Mouse (Mus musculus) intestine, postnatal 0 days (tissue): ENCODE results near the gene H2-Q1. TPM values are rescaled to one million over a fixed set of nuclear protein-coding genes. Genes with fewer than 3 reads are reported as not detected.
"Not testable (repeated sequence)": the region's sequence is repeated elsewhere in the genome, so short reads cannot be mapped to it uniquely, and the experiment has no call there.

ENCODE experiments used
- ATAC-seq: fragments of 200-750 bp; cut with Nextera tagmentation; 2 replicates; pipeline ENCODE4 v1.8.0; 2017; ENCODE audit warnings: mild to moderate bottlenecking, moderate TSS enrichment, moderate library complexity
- H3K27ac ChIP-seq: fragments of 300-500 bp; sonication (generic); 2 replicates; pipeline ENCODE4 v1.5.1; 2014; ENCODE audit warnings: mild to moderate bottlenecking, low read depth, low read length, moderate library complexity
- H3K27me3 ChIP-seq: fragments of 300-500 bp; sonication (generic); replicated peaks from 2 replicates; pipeline ENCODE4 v1.6.1; 2014; ENCODE audit warnings: low read length, mixed read lengths; ENCODE audit not compliant: control insufficient read depth, insufficient read depth
- H3K36me3 ChIP-seq: fragments of 300-500 bp; sonication (generic); 2 replicates; pipeline ENCODE4 v1.6.1; 2014; ENCODE audit warnings: mild to moderate bottlenecking, moderate library complexity; ENCODE audit not compliant: control insufficient read depth, insufficient read depth
- H3K4me1 ChIP-seq: fragments of 300-500 bp; sonication (generic); replicated peaks from 2 replicates; pipeline ENCODE4 v1.6.1; 2014; ENCODE audit warnings: antibody characterized with exemption, low read length, mixed read lengths; ENCODE audit not compliant: control insufficient read depth, insufficient read depth
- H3K4me2 ChIP-seq: fragments of 300-500 bp; sonication (generic); replicated peaks from 2 replicates; pipeline ENCODE4 v1.6.1; 2014; ENCODE audit warnings: low read depth, mild to moderate bottlenecking, moderate library complexity
- H3K4me3 ChIP-seq: fragments of 300-500 bp; sonication (generic); 2 replicates; pipeline ENCODE4 v1.5.1; 2014; ENCODE audit warnings: low read depth, low read length
- H3K9ac ChIP-seq: fragments of 300-500 bp; sonication (generic); 2 replicates; pipeline ENCODE4 v1.6.1; 2014; ENCODE audit warnings: mild to moderate bottlenecking, low read depth, low read length
- H3K9me3 ChIP-seq: fragments of 300-500 bp; sonication (generic); 2 replicates; pipeline ENCODE4 v1.6.1; 2016; ENCODE audit warnings: mixed run types; ENCODE audit not compliant: control insufficient read depth
- CTCF ChIP-seq: sonication (generic); IDR thresholded peaks from 2 replicates; pipeline ENCODE4 v1.5.1; 2016; ENCODE audit warnings: low read depth, mild to moderate bottlenecking, control low read depth, antibody characterized with exemption, moderate library complexity
- WGBS: fragments of 180-500 bp; shearing (Covaris S2); extraction: QIAGEN DNeasy Blood & Tissue Kit; methylation state at CpG from one replicate; pipeline ENCODE4 v1.1.7; 2014; 5-methylcytosine and 5-hydroxymethylcytosine counted together
- polyA plus RNA-seq: library from polyadenylated mRNA; unstranded; fragments of >200 nt; fragmentation: Nextera tagmentation; extraction: Ambion mirVana; gene quantifications from 2 replicates; pipeline ENCODE4 v1.2.1, GENCODE M21; 2015

Gene H2-Q1
- polyA plus RNA-seq, 1 experiment from 2014 or later, result 60.6 TPM

DNA sequence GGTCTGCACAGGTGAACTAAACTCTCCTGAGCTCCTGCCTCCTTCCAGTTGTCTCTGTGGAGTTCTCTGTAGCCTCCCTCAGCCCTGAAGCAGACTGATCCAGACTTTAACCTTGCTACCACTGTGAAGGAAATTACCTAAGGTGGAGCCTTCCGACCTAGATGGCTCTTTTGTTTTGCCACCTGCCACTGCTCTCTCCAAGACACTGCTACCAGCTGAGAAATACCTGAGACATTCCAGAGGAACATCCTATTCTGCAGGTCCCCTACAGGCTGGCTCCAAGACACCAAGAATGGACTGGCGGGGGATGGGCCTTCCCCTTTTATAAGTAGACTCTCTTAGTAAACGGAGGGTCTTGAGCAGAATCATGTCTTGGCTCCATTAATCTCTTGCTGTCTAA lies 39.9 kb upstream of the H2-Q1 start:
- Histone ChIP-seq H3K9ac (no peak overlapping the region), H3K4me2 (no peak overlapping the region), H3K4me3 (no peak overlapping the region), H3K9me3 (no peaks in the 10 kb centered on the region), H3K36me3 (no peaks in the 10 kb centered on the region), H3K27ac (no peak overlapping the region), H3K4me1 (no peaks in the 10 kb centered on the region), H3K27me3 (0 out of 2 replicates have a peak, but pooled peaks cover 9% of the 10 kb centered on the region)
- TF ChIP-seq CTCF, result no peak
- 68% methylated on average over 3 of the region's 3 CpGs for WGBS
- no peak for ATAC-seq

DNA sequence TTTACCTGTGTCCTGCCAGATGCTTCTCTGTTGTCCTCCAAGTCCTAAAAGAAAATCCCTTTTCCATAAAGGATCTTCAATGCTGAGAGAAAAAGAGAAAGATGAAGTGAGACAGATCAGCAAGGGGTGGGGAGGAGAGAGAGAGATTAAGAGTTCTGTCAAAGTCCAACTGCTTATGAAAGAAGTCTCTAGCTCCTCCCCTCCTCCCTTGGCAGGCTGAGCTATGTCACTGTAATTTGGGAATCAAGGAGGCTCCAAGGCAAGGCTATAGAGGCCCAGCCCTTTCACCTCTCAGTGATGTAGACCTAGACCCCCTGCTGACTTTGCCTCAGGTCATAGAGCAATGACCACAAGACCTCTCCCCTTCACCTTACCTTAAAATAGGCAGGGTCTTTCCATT lies 34.8 kb upstream of the H2-Q1 start:
- no peaks in the 10 kb centered on the region for H3K36me3 ChIP-seq
- no peak overlapping the region for H3K4me3 ChIP-seq
- no peak overlapping the region for H3K4me2 ChIP-seq
- ATAC-seq, result no peak
- 0 out of 2 replicates have a peak, but pooled peaks cover 3% of the 10 kb centered on the region for H3K27me3 ChIP-seq
- no peaks in the 10 kb centered on the region for H3K4me1 ChIP-seq
- no peak overlapping the region for H3K9ac ChIP-seq
- TF ChIP-seq CTCF, result no peak
- H3K9me3 ChIP-seq, result no peaks in the 10 kb centered on the region
- no peak overlapping the region for H3K27ac ChIP-seq

GRCm38 (mm10) chr17:35295796-35296195 lies 24.4 kb upstream of the H2-Q1 start:
- ATAC-seq, H3K27me3 ChIP-seq, H3K9me3 ChIP-seq, H3K4me1 ChIP-seq, H3K4me3 ChIP-seq, H3K4me2 ChIP-seq, H3K36me3 ChIP-seq, H3K9ac ChIP-seq, H3K27ac ChIP-seq: not testable (repeated sequence)
- WGBS, result 2% methylated on average over 5 of the region's 5 CpGs
- peak; percentile 83 for TF ChIP-seq CTCF

DNA sequence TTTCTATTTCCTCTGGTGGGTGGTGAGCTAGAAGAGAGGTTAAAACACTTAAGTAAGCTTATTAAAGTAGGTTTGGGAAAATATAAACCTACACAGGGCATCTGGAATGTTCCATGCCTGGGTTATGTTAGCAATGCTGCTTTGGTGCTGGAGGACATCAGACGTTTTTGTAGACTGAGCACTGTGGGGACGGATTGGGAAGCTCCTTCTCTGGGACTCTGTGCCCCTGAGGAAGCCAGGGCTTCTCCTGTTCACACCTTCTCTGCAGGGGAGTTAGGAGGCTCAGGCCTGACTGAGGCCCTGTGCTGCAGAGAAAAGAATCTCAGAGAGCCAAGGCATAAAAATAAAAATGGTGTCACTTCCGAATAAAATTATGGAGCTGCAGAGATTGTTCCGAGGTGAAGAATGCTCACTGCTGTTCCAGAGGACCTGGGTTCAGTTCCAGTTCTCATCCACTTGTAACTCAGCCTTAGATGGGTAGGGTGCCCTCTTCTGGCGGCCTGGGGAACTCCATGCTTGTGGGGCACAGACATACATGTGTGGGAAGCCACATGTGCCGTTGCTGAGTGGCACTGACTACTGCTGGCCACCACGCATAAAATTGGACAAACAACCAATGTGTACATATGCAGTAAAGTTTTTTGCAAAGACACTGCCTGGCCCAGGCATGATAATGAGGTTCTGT lies 19.8 kb upstream of the H2-Q1 start:
- H3K9ac ChIP-seq, H3K36me3 ChIP-seq, ATAC-seq, H3K9me3 ChIP-seq, H3K27ac ChIP-seq, H3K4me2 ChIP-seq, H3K4me3 ChIP-seq, H3K27me3 ChIP-seq, H3K4me1 ChIP-seq: not testable (repeated sequence)
- WGBS, result 88% methylated on average over 7 of the region's 7 CpGs
- peak; percentile 29; the same call in 1 of the 2 replicates for TF ChIP-seq CTCF

- ATAC-seq, result peak; percentile 85
- Histone ChIP-seq H3K4me2 (peak overlapping the region; percentile 21; the same call in 1 of the 2 replicates), H3K9ac (no peak overlapping the region), H3K27me3 (no peaks in the 10 kb centered on the region), H3K9me3 (no peaks in the 10 kb centered on the region), H3K36me3 (no peaks in the 10 kb centered on the region), H3K4me1 (no peaks in the 10 kb centered on the region), H3K27ac (peak overlapping the region; percentile 71), H3K4me3 (no peak overlapping the region)
- 24% methylated on average over 13 of the region's 13 CpGs for WGBS
- TF ChIP-seq CTCF, result peak; percentile 92
Observed at GRCm38 (mm10) chr17:35301645-35302258, 18.5 kb upstream of the H2-Q1 start.

DNA sequence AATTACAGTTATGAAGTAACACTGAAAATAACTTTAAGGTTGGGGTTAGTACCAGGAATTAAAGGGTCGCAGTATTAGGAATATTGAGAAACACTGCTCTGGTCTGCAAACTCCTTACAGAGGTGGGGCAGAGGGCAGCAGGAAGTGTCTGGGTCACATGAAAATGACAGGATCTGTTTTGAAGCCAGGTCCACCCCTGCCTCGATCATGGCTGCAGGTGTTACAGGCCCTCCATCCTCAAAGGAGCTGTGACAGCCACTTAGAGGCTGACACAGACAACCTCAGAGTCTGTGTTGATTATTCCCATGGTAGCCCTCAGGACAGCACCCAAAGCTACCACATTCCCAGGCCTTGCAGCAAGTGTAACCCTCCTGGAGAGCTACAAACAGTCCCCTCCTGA lies 16.9 kb upstream of the H2-Q1 start:
- no peaks in the 10 kb centered on the region for H3K36me3 ChIP-seq
- no peaks in the 10 kb centered on the region for H3K4me1 ChIP-seq
- H3K27me3 ChIP-seq, result no peaks in the 10 kb centered on the region
- no peak overlapping the region for H3K27ac ChIP-seq
- no peak overlapping the region for H3K4me3 ChIP-seq
- 78% methylated on average over 2 of the region's 2 CpGs for WGBS
- ATAC-seq, result no peak
- no peak overlapping the region for H3K4me2 ChIP-seq
- H3K9me3 ChIP-seq, result no peaks in the 10 kb centered on the region
- H3K9ac ChIP-seq, result no peak overlapping the region
- no peak for TF ChIP-seq CTCF
